Mouse (Mus musculus): ENCODE measurements around the gene Fam49a.

DNA sequence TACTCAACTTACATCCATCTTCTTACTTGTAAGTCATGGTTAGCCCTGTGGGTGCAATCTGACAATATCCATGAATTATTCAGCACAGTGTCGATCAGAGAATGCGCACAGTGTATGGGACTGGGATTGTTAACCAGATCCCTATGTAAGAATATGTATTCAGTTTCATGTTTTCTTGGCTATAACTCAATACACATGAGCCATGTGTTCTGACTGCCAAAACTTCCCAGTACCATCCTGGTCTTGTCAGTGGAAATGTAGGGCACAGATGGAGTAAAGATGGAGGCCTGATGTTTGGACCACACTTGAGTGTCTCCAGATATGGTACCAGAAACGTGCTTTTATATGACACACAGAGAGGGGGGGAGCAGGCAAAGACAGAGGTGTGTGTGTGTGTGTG, 59.2 kb downstream of the Fam49a start:
- no peak for TF ChIP-seq CTCF (IDR thresholded peaks at IDR 0.05; ENCODE audit: control insufficient read depth, insufficient read depth, low read length)
- no peak for TF ChIP-seq POLR2A (IDR thresholded peaks at IDR 0.05; ENCODE audit: borderline replicate concordance, control insufficient read depth, low read depth, low read length)
